Mouse (Mus musculus): Measurements from ENCODE around the gene Emc9. TPM values are rescaled to one million over a fixed set of nuclear protein-coding genes. Genes with fewer than 3 reads are reported as not detected.

The Emc9 gene
- polyA plus RNA-seq, 1 experiment, result 7.5 TPM

DNA sequence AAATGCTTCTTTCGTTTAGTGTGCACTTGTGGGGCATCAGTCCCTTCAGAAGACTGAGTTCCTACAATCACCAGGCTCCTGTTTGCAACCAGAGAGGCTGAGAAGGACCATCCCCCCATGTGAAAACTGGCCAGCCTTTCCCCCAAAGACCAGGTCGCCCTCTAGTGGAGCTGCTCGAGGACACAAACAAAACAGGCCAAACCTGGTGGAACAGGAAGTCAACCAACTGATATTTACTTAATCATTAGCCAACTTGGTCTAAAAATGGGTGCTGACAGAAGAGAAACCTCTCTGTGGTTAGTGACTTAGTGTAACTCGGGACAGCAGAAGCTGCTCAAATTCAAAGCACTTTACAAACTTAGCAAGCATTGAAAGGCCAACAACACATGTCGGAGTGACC, 28.1 kb downstream of the Emc9 start:
- H3K27me3 ChIP-seq (ENCODE audit: control insufficient read depth, insufficient read depth, insufficient read length), result no peaks in the 10 kb centered on the region
- H3ac ChIP-seq (ENCODE audit: control insufficient read depth, insufficient read length, low read depth), result no peak overlapping the region
- no peaks in the 10 kb centered on the region for H3K79me2 ChIP-seq (ENCODE audit: control insufficient read depth, insufficient read depth)
- TF ChIP-seq MYOG (IDR thresholded peaks at IDR 0.05; ENCODE audit: control insufficient read depth, extremely low read depth, insufficient read length) (no peak), CTCF (IDR thresholded peaks at IDR 0.05; ENCODE audit: control insufficient read depth, insufficient read depth, insufficient read length) (peak; percentile 58), MAX (IDR thresholded peaks at IDR 0.05) (peak; percentile 30)
- H3K79me3 ChIP-seq (ENCODE audit: low read depth), result no peaks in the 10 kb centered on the region
- no peaks in the 10 kb centered on the region for H3K36me3 ChIP-seq (ENCODE audit: control insufficient read depth, insufficient read depth)
- no peak overlapping the region for H3K4me3 ChIP-seq (ENCODE audit: insufficient read depth, poor library complexity, severe bottlenecking)

DNA sequence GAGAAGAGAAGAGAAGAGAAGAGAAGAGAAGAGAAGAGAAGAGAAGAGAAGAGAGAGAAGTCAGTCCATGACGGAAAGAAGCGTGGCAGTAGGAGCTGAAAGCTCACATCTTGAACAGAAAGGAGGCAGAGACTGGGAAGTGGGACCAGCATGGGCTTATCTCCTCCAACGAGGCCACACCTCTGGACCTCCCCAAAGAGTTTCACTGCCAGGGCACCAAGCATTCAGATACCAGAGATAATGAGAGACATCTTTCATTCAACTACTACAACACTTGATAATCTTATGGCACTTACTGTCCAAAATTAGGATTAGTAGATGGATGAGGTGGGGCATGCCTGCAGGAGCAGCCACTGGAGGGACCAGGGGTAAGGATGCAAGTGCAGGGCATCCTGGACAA, 29.3 kb downstream of the Emc9 start:
- no peaks in the 10 kb centered on the region for H3K27me3 ChIP-seq (ENCODE audit: control insufficient read depth, insufficient read depth, insufficient read length)
- H3K79me3 ChIP-seq (ENCODE audit: low read depth), result no peaks in the 10 kb centered on the region
- TF ChIP-seq MAX (IDR thresholded peaks at IDR 0.05) (no peak), USF1 (IDR thresholded peaks at IDR 0.05; ENCODE audit: low read depth) (no peak), FOSL1 (IDR thresholded peaks at IDR 0.05; ENCODE audit: insufficient read depth, low read length, poor library complexity, severe bottlenecking) (no peak), CTCF (IDR thresholded peaks at IDR 0.05; ENCODE audit: control insufficient read depth, insufficient read depth, insufficient read length) (no peak), CEBPB (IDR thresholded peaks at IDR 0.05; ENCODE audit: low read depth) (no peak), MYOG (IDR thresholded peaks at IDR 0.05; ENCODE audit: control insufficient read depth, extremely low read depth, insufficient read length) (no peak)
- no peaks in the 10 kb centered on the region for H3K36me3 ChIP-seq (ENCODE audit: control insufficient read depth, insufficient read depth)
- H3K4me3 ChIP-seq (ENCODE audit: insufficient read depth, poor library complexity, severe bottlenecking), result no peak overlapping the region
- no peak overlapping the region for H3ac ChIP-seq (ENCODE audit: control insufficient read depth, insufficient read length, low read depth)
- no peaks in the 10 kb centered on the region for H3K79me2 ChIP-seq (ENCODE audit: control insufficient read depth, insufficient read depth)

DNA sequence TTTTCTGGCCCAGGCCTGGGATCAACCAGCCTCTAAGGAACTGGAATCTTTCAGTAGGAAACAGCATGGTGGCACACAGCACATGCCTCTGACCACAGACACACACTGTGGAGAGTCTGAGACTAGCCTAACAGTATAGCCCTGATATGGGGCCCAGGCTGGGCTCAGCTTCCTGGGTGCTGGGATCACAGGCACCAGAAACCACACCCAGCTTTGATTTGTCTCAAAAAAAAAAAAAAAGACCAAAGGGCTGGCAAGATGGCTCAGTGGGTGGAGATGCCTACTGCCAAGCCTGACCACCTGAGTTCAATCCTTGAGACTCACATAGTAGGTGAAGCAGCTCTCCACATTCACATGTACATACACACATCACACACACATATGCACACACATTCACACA, 30.5 kb downstream of the Emc9 start:
- no peak overlapping the region for H3K4me3 ChIP-seq (ENCODE audit: insufficient read depth, poor library complexity, severe bottlenecking)

DNA sequence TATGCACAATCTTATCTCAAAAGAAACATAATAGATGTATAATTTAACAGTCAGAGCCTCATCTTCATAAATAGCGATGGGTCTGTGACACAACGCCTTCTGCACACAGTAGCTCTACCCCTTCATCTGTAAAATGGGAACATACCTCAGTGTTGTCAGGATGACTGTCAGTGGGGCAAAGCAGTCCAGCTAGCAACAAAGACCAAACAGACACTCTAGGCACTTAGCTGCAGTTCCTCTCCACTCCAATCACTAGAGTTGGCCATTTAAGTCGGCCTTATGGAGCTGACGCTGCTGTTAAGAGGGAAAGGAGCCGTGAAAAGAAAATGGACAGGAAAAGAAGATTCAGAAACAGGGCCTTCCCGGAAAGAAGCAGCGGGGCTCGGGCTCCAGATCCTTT, 33.3 kb downstream of the Emc9 start:
- no peaks in the 10 kb centered on the region for H3K79me2 ChIP-seq (ENCODE audit: control insufficient read depth, insufficient read depth)
- H3K4me3 ChIP-seq (ENCODE audit: insufficient read depth, poor library complexity, severe bottlenecking), result no peak overlapping the region
- H3K36me3 ChIP-seq (ENCODE audit: control insufficient read depth, insufficient read depth), result peaks cover 34% of the 10 kb centered on the region

More for the DNA sequence above, 30.5 kb downstream of the Emc9 start:
- peaks cover 8% of the 10 kb centered on the region for H3K36me3 ChIP-seq (ENCODE audit: control insufficient read depth, insufficient read depth)
- H3K79me3 ChIP-seq (ENCODE audit: low read depth), result no peaks in the 10 kb centered on the region
- H3ac ChIP-seq (ENCODE audit: control insufficient read depth, insufficient read length, low read depth), result no peak overlapping the region
- H3K79me2 ChIP-seq (ENCODE audit: control insufficient read depth, insufficient read depth), result no peaks in the 10 kb centered on the region
- TF ChIP-seq CEBPB (IDR thresholded peaks at IDR 0.05; ENCODE audit: low read depth) (no peak), MAX (IDR thresholded peaks at IDR 0.05) (no peak), FOSL1 (IDR thresholded peaks at IDR 0.05; ENCODE audit: insufficient read depth, low read length, poor library complexity, severe bottlenecking) (no peak), USF1 (IDR thresholded peaks at IDR 0.05; ENCODE audit: low read depth) (no peak), MYOD1 (IDR thresholded peaks at IDR 0.05; ENCODE audit: control insufficient read depth, insufficient read length, low read depth) (no peak), CTCF (IDR thresholded peaks at IDR 0.05; ENCODE audit: control insufficient read depth, insufficient read depth, insufficient read length) (no peak), MYOG (IDR thresholded peaks at IDR 0.05; ENCODE audit: control insufficient read depth, extremely low read depth, insufficient read length) (no peak)
- no peaks in the 10 kb centered on the region for H3K27me3 ChIP-seq (ENCODE audit: control insufficient read depth, insufficient read depth, insufficient read length)

DNA sequence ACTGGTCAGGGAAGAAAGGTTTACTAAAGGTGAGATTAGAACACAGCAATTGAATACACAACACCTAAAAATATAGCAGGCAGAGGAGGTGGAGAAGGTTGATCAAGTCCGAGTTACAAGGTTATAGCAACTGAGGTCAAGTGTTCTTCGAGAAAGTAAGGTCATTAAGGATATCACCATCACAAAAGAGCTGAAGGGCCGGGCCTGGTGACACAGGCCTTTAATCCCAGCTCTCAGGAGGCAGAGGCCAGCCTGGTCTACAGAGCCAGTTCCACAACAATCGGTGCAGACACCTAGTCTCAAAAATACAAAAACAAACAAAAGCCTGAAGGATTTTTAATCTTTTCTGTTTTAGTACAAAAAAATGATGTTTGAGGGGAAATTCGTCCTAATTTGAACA, 33.8 kb downstream of the Emc9 start:
- no peaks in the 10 kb centered on the region for H3K79me3 ChIP-seq (ENCODE audit: low read depth)
- TF ChIP-seq MYOD1 (IDR thresholded peaks at IDR 0.05; ENCODE audit: control insufficient read depth, insufficient read length, low read depth) (no peak), MYOG (IDR thresholded peaks at IDR 0.05; ENCODE audit: control insufficient read depth, extremely low read depth, insufficient read length) (no peak), CEBPB (IDR thresholded peaks at IDR 0.05; ENCODE audit: low read depth) (no peak), USF1 (IDR thresholded peaks at IDR 0.05; ENCODE audit: low read depth) (no peak), MAX (IDR thresholded peaks at IDR 0.05) (no peak), FOSL1 (IDR thresholded peaks at IDR 0.05; ENCODE audit: insufficient read depth, low read length, poor library complexity, severe bottlenecking) (no peak), CTCF (IDR thresholded peaks at IDR 0.05; ENCODE audit: control insufficient read depth, insufficient read depth, insufficient read length) (no peak)
- peaks cover 34% of the 10 kb centered on the region for H3K36me3 ChIP-seq (ENCODE audit: control insufficient read depth, insufficient read depth)
- no peak overlapping the region for H3K4me3 ChIP-seq (ENCODE audit: insufficient read depth, poor library complexity, severe bottlenecking)
- H3K27me3 ChIP-seq (ENCODE audit: control insufficient read depth, insufficient read depth, insufficient read length), result no peaks in the 10 kb centered on the region
- no peaks in the 10 kb centered on the region for H3K79me2 ChIP-seq (ENCODE audit: control insufficient read depth, insufficient read depth)
- no peak overlapping the region for H3ac ChIP-seq (ENCODE audit: control insufficient read depth, insufficient read length, low read depth)

More for the DNA sequence above, 33.3 kb downstream of the Emc9 start:
- H3K27me3 ChIP-seq (ENCODE audit: control insufficient read depth, insufficient read depth, insufficient read length), result no peaks in the 10 kb centered on the region
- H3K79me3 ChIP-seq (ENCODE audit: low read depth), result no peaks in the 10 kb centered on the region
- H3ac ChIP-seq (ENCODE audit: control insufficient read depth, insufficient read length, low read depth), result no peak overlapping the region
- TF ChIP-seq USF1 (IDR thresholded peaks at IDR 0.05; ENCODE audit: low read depth), result no peak

DNA sequence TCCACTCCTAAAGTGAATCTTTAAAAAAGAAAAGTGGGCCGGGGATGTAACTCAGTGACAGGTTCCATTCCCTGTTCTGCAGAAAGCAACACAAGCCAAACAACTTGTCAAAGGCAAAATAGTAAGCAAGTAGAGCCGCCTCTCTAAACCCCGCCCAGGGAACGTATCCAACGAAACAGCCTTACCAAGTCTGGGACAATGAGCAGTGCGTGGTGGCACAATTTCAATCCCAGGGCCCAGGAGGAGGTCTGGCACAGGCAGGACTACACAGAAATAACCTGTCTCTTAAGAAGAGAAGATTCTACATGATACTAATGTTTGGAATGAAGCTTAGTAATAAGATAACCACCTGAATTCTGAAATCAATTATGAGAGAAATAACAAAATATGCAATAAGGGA, 34.9 kb downstream of the Emc9 start:
- Histone ChIP-seq H3K79me2 (ENCODE audit: control insufficient read depth, insufficient read depth) (no peaks in the 10 kb centered on the region), H3K27me3 (ENCODE audit: control insufficient read depth, insufficient read depth, insufficient read length) (no peaks in the 10 kb centered on the region), H3K79me3 (ENCODE audit: low read depth) (no peaks in the 10 kb centered on the region), H3K36me3 (ENCODE audit: control insufficient read depth, insufficient read depth) (peaks cover 44% of the 10 kb centered on the region), H3ac (ENCODE audit: control insufficient read depth, insufficient read length, low read depth) (no peak overlapping the region), H3K4me3 (ENCODE audit: insufficient read depth, poor library complexity, severe bottlenecking) (no peak overlapping the region)
- TF ChIP-seq MAX (IDR thresholded peaks at IDR 0.05), result no peak
- TF ChIP-seq MYOG (IDR thresholded peaks at IDR 0.05; ENCODE audit: control insufficient read depth, extremely low read depth, insufficient read length), result no peak
- no peak for TF ChIP-seq CEBPB (IDR thresholded peaks at IDR 0.05; ENCODE audit: low read depth)
- no peak for TF ChIP-seq USF1 (IDR thresholded peaks at IDR 0.05; ENCODE audit: low read depth)
- no peak for TF ChIP-seq CTCF (IDR thresholded peaks at IDR 0.05; ENCODE audit: control insufficient read depth, insufficient read depth, insufficient read length)
- TF ChIP-seq MYOD1 (IDR thresholded peaks at IDR 0.05; ENCODE audit: control insufficient read depth, insufficient read length, low read depth), result no peak
- TF ChIP-seq FOSL1 (IDR thresholded peaks at IDR 0.05; ENCODE audit: insufficient read depth, low read length, poor library complexity, severe bottlenecking), result no peak
